Mouse (Mus musculus): ENCODE data around the gene Safb. TPM values are rescaled to one million over a fixed set of nuclear protein-coding genes. Genes with fewer than 3 reads are reported as not detected.

Gene Safb
- total RNA-seq (2017) = 75.0 and 81.6 TPM in 2 replicates

GRCm38 (mm10) chr17:56584257-56585130 is at the start of gene Safb, which contains the start of gene Safb2:
Gene Safb (plus strand): TSS chr17:56584825.
Gene Safb2 (minus strand): TSS chr17:56584585.
- peak; percentile 76 for ATAC-seq (replicated peaks; ENCODE audit: low read depth, poor library complexity, severe bottlenecking)

- no peak for ATAC-seq (replicated peaks; ENCODE audit: low read depth, poor library complexity, severe bottlenecking)
Observed at GRCm38 (mm10) chr17:56536192-56536591, 48.4 kb upstream of the Safb start.

DNA sequence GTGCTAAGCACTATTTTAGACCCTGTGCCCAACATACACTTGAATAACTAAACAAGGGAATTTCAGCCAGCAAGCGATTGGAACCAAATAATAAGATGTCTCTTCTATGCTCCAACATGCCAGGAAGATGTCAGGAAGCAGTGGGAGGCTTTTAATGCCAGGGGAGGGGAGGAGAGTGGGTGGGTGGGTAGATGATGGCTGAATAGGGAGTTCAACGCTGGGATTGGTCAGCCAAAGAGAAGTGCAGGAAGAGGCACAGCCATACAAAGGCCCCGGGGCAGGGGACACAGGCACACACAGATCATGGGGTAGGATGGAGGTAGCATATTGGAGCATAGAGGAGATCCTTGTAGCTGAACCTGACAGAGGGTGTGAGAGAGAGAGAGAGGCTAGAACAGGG is 47.8 kb upstream of the Safb start:
- ATAC-seq (replicated peaks; ENCODE audit: low read depth, poor library complexity, severe bottlenecking) = no peak

GRCm38 (mm10) chr17:56537912-56538311 is 46.7 kb upstream of the Safb start:
- no peak for ATAC-seq (replicated peaks; ENCODE audit: low read depth, poor library complexity, severe bottlenecking)

DNA sequence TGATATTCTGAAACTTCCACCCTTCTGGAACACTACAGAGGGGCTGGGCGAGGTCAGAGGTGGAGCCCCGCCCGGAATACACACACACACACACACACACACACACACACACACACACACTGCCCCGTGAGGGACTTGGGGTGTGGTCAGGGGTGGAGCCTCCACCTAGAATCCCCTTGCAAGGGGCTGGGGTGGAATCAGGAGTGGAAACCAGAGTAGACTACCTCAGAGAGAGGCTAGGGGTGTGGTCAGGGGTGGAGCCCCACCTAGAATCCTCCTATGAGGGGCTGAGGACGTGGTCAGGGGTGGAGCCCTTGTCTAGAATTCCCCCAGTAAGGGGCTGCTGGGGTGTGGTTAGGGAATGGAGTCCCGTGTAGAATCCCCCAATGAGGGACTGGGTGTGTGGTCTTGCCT is 44.1 kb upstream of the Safb start:
- ATAC-seq (replicated peaks; ENCODE audit: low read depth, poor library complexity, severe bottlenecking) = peak; percentile 45; the same call in 1 of the 2 replicates

DNA sequence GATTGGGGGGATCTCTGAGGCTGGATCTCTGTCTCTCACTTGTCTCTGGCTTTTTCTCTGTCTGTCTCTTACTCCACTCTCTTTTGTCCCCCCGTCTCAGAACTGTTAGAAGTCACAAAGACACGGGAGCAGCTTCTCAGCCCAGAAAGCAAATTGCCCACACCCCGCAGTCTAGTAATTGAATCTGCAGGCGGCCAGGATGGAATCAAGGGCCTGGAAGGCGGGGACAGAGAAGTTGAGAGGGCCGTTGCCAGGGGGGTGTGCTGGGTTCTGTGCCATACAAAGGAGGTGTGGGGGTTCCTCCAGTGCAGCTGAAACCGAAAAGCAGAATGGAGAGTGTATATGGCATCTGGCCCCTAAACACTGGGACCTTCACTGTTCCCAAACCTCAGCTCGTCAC is 41.9 kb upstream of the Safb start:
- no peak for ATAC-seq (replicated peaks; ENCODE audit: low read depth, poor library complexity, severe bottlenecking)

DNA sequence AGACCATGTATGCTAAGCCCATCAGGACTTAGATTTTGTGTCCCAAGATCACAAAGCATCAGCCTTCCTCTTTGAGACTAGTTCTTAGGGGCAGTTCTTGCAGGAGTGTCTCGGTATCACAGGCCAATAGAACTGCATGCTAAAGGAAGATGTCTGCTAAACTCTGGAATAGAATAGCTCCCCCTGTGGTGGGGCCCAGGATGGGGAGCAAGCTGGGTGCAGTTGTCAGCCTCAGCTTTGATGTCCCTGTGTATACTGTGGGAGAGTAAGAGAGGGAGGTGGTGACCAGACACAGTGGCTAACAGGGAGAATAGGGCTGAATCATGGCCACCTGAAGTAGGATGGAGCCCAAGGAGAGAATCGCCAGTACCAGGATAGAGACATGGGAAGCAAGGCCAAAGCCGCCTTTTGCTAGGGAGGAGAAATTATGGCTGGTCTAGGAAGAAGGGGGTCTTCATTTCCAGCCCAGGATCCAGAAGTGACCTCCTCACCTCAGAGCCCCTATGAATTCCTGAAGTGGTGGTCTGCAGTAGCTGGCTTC is 40.9 kb upstream of the Safb start:
- ATAC-seq (replicated peaks; ENCODE audit: low read depth, poor library complexity, severe bottlenecking) = 0 out of 2 replicates have a peak, but pooled peaks have one; percentile 15

DNA sequence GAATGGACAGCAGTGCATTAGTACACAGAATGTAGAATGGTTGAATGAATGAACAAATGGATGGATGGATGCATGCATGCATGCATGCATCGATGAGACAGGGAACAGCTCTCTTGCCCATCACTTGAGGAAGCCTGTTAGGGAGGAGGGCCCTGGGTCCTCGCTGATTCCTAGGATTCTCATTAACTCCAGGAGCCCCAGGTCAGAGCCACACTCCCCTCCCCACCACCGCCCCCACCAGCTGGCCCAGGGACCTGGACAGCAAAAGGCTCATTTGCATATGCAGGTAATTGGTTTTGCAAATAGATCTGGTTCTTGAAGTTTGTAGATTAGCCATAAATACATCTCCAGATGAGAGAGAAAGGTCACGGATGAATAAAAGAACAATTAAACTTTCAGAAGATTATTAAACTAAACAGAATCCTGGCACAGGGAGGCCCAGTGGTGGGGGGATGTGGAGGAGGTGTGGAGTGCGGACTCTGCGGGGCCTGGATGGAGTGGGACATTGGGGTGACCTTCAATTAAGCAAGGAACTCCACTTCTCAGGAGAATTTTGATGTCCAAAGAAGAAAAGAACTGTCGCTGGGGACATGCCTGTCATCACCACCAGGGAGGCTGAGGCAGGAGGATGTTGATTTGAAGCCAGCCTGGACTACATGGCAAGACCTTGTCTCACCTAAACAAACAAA is 39.8 kb upstream of the Safb start:
- ATAC-seq (replicated peaks; ENCODE audit: low read depth, poor library complexity, severe bottlenecking) = no peak

GRCm38 (mm10) chr17:56545945-56546344 is 38.7 kb upstream of the Safb start:
- 0 out of 2 replicates have a peak, but pooled peaks have one; percentile 43 for ATAC-seq (replicated peaks; ENCODE audit: low read depth, poor library complexity, severe bottlenecking)

DNA sequence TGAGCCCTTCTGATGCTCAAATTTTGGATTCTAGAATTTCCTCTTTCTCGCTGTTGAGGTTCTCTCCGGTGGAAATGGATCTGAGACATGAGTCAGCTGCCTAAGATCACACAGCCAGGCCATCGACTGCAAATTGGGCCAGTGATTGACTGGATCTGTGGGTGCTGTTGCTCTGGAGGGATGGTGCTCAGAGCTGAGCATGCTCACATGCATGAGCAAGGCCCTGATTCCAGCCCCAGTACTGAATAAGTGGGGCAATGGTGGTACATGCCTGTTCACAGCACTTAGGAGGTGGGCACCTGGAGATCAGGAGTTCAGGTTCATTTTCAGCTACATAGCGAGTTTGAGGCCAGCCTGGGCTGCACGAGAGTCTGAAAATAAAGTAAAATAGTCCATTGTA is 38.0 kb upstream of the Safb start:
- no peak for ATAC-seq (replicated peaks; ENCODE audit: low read depth, poor library complexity, severe bottlenecking)

DNA sequence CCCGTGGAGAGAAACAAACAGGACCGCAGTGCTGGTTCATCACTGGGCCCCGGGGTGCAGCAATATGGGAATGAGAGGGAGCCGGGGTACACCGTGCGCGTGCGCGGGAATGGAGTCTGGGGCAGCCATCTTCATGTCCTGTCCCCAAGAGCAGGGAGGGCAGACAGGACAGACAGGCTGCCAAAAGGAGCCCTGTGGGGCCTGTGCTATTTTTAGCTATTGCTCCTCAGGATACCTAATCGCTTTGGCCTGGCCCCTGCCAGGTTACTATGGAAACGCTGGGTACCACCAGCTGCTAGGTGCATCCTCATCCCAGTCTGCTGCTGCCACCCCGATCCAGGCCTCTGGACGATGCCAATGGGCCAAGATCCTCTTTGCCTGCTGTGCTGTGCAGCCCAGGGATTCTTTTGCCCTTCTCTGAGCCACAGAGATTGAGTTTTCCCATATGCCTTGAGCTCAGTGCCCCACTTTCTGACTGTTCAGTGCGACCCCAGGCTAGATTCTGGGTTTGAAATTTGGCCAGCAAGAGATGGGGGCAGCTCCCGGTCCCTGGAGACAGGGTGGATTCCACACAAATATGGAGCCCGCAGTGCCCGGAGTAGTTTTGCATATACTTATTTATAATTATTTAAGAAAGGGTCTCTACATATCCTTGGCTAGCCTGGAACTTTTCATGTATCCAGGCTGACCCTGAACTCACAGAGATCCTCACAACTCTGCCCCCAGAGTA is 37.3 kb upstream of the Safb start:
- no peak for ATAC-seq (replicated peaks; ENCODE audit: low read depth, poor library complexity, severe bottlenecking)

DNA sequence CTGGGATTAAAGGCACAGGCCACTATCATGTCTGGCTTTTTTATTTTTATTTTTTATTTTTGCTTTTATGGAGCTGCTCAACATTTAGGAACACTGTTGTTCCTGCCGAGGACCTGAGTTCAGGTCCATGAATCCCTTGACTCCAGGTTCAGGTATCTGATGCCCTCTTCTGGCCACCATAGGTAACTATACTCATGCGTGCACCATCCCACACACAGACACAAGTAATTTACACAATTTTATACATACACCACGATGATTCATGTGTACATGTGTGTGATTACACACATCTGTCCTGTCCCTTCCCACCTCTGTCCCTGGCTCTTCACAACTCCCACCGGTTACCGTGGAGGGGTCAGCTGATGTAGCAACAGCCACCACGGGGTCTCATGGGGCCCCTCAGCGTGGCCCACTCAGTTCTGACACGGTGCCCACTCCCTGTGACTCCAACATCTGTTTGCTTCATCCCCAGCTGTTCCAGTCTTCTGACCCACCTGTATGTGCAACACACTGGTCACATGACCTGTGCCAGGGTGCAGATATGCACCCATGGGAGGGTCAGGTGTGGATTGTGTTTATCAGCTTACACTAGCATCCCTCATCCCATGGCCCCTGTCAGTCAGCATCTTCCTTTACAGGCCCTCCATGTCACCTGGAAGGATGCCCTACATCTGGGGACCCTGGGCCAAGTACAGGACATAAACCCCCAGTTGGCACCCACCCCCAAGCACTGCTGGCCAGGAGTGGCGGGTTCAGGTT is 36.6 kb upstream of the Safb start:
- ATAC-seq (replicated peaks; ENCODE audit: low read depth, poor library complexity, severe bottlenecking) = no peak

DNA sequence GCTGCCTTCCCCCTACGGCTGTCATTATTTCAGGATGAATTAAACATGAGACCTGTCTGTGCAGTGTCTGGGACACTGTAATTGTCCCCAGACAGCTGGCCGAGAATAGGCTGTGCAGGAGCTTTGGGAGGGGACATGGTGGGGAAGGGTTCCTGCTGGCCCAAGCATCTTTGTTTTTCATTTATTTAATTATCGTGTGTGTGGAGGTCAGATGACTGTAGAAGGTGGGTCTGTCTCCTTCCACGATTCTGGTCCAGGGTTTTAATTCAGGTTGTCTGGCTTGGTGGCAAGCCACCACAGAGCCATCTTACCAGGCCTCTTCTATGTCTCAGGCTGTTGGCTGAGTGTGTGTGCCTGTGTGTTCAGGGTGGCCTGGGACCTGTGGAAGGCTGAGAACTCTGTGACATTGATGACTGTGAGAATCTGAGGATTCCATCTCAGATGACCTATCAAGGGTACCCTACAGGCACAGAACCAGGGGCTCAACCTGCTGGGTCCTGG is 36.0 kb upstream of the Safb start:
- no peak for ATAC-seq (replicated peaks; ENCODE audit: low read depth, poor library complexity, severe bottlenecking)

DNA sequence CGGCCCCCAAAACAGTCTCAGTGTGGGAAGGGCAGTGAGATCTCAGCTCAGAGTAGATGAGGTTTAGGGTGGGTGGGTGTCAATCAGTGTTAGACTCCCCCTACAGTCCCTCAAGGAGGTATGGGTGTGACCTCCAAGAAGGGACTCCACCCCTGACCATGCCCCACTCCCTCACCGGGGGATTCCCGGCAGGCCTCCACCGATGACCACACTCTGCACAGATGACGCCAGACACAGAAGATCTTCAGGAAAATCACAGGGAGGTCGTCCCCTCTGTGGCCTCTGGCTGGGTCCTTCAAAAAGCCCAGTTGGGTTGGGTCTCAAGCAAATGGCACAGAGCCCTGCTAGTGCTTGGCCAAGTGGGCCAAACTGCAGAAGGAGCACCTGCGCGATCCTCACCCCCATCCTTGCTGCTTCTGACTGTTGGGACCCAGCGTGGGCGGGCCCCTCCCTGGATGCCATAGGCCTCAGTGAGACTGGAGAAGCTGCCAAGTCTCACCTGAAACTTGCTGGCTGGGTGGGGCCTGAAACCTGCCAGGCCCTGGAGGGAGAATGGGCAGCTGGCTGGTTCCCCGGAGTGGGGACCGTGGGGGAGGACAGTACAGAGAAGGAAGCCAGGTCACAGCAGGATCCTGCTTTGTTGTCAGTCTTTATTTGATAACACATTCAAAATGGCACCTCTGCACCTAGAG is 33.7 kb upstream of the Safb start:
- no peak for ATAC-seq (replicated peaks; ENCODE audit: low read depth, poor library complexity, severe bottlenecking)

- ATAC-seq (replicated peaks; ENCODE audit: low read depth, poor library complexity, severe bottlenecking) = no peak
Observed at GRCm38 (mm10) chr17:56551841-56552581, 32.6 kb upstream of the Safb start.

GRCm38 (mm10) chr17:56552781-56553363 is 31.8 kb upstream of the Safb start:
- ATAC-seq (replicated peaks; ENCODE audit: low read depth, poor library complexity, severe bottlenecking) = peak; percentile 79

GRCm38 (mm10) chr17:56554122-56554551 is 30.5 kb upstream of the Safb start, which contains the start of gene Gm20219:
Gene Gm20219 (minus strand): TSS chr17:56554387.
- ATAC-seq (replicated peaks; ENCODE audit: low read depth, poor library complexity, severe bottlenecking) = no peak

DNA sequence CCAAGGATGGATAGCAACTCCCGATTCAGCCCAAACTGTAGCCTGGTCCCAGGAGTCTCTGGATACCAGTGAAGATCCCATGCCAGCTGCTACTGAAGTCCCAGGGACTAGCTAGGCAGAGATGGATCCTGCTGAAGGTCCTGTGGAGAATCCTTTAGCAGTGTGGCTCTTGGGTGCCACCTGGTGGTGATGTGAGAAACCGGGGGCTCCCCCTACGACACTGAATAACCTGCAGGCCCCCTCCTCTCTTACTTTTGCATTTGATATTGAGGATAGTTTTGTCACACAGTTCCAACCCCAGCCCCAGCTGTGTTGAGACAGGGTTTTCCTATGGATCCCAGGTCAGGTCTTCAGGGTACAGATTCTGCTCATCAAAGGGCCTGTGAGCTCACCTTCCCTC is 26.2 kb upstream of the Safb start:
- peak; percentile 60 for ATAC-seq (replicated peaks; ENCODE audit: low read depth, poor library complexity, severe bottlenecking)
